Mouse (Mus musculus) small intestine, adult 2 months (tissue): ENCODE measurements around the gene Hist2h2bb. TPM values are rescaled to one million over a fixed set of nuclear protein-coding genes. Genes with fewer than 3 reads are reported as not detected.
"Not testable (repeated sequence)": the region's sequence is repeated elsewhere in the genome, so short reads cannot be mapped to it uniquely, and the experiment has no call there.

Source experiments
- H3K27ac ChIP-seq: fragments of 200-500 bp; 2 replicates; pipeline ENCODE4 v1.5.1; 2012; ENCODE audit warnings: low read depth, low read length, control low read depth, inconsistent platforms; ENCODE audit not compliant: insufficient read depth
- H3K27me3 ChIP-seq: fragments of 200-500 bp; 2 replicates; pipeline ENCODE4 v1.6.1; 2012; ENCODE audit warnings: mild to moderate bottlenecking, moderate library complexity, low read length, inconsistent platforms; ENCODE audit not compliant: control insufficient read depth, insufficient read depth
- H3K36me3 ChIP-seq: fragments of 200-500 bp; 2 replicates; pipeline ENCODE4 v1.6.1; 2012; ENCODE audit warnings: mild to moderate bottlenecking, low read length, control low read depth, inconsistent platforms; ENCODE audit not compliant: control insufficient read depth, insufficient read depth
- H3K4me1 ChIP-seq: fragments of 200-500 bp; 2 replicates; pipeline ENCODE4 v1.6.1; 2012; ENCODE audit warnings: low read length, inconsistent platforms, mixed read lengths; ENCODE audit not compliant: control insufficient read depth, insufficient read depth, insufficient read length
- H3K4me3 ChIP-seq: fragments of 200-500 bp; 2 replicates; pipeline ENCODE4 v1.5.1; 2012; ENCODE audit warnings: low read depth, mild to moderate bottlenecking, control low read depth, inconsistent platforms, low read length, moderate library complexity
- CTCF ChIP-seq: fragments of 200-500 bp; IDR thresholded peaks from 2 replicates; pipeline ENCODE4 v1.5.1; 2012; ENCODE audit warnings: low read depth, mild to moderate bottlenecking, control low read depth, inconsistent platforms, low read length, moderate library complexity, mixed read lengths; ENCODE audit not compliant: insufficient replicate concordance, insufficient read length; ENCODE audit errors: extremely low read depth
- POLR2A ChIP-seq: fragments of 200-500 bp; IDR thresholded peaks from 2 replicates; pipeline ENCODE4 v1.6.1; 2012; ENCODE audit warnings: low read depth, mild to moderate bottlenecking, control low read depth, inconsistent platforms, low read length, moderate library complexity
- WGBS: fragments of 180-500 bp; shearing (Covaris S2); methylation state at CpG from one replicate; pipeline ENCODE4 v1.1.7; 2018; 5-methylcytosine and 5-hydroxymethylcytosine counted together
- polyA plus RNA-seq: library from polyadenylated mRNA; depleted of rRNA; stranded (reverse); fragments of >200 nt; gene quantifications from 2 replicates; pipeline ENCODE4 v1.2.3, GENCODE M21; 2012

Gene Hist2h2bb
- polyA plus RNA-seq, 1 experiment, result 8.7 TPM

- peaks cover 6% of the 10 kb centered on the region; the same call in 1 of the 2 replicates for H3K4me1 ChIP-seq
- TF ChIP-seq POLR2A, result no peak
- H3K27me3 ChIP-seq, result no peaks in the 10 kb centered on the region
- H3K27ac ChIP-seq, result no peak overlapping the region
- WGBS, result 81% methylated on average over 8 of the region's 8 CpGs
- H3K36me3 ChIP-seq, result no peaks in the 10 kb centered on the region
- H3K4me3 ChIP-seq, result no peak overlapping the region
Observed at GRCm38 (mm10) chr3:96266132-96266710, 3.3 kb upstream of the Hist2h2bb start.

GRCm38 (mm10) chr3:96267541-96267940 is 2.0 kb upstream of the Hist2h2bb start:
- WGBS, result 65% methylated on average over 4 of the region's 4 CpGs
- peaks cover 2% of the 10 kb centered on the region; the same call in 1 of the 2 replicates for H3K4me1 ChIP-seq
- H3K36me3 ChIP-seq, result no peaks in the 10 kb centered on the region
- H3K4me3 ChIP-seq, result no peak overlapping the region
- no peaks in the 10 kb centered on the region for H3K27me3 ChIP-seq
- H3K27ac ChIP-seq, result no peak overlapping the region
- TF ChIP-seq CTCF (no peak), POLR2A (no peak)

- Histone ChIP-seq H3K4me1 (peaks cover 2% of the 10 kb centered on the region; the same call in 1 of the 2 replicates), H3K4me3 (peak within 1 kb of the TSS; percentile 68), H3K27ac (peak within 1 kb of the TSS; percentile 97), H3K36me3 (no peaks in the 10 kb centered on the region), H3K27me3 (no peaks in the 10 kb centered on the region)
- TF ChIP-seq CTCF (no peak), POLR2A (peak; percentile 94)
- 9% methylated on average over 30 of the region's 30 CpGs for WGBS
Observed at GRCm38 (mm10) chr3:96268051-96268775, 1.3 kb upstream of the Hist2h2bb start, which contains the start of gene Hist2h3b. Gene Hist2h3b (plus strand): TSS chr3:96268654.

DNA sequence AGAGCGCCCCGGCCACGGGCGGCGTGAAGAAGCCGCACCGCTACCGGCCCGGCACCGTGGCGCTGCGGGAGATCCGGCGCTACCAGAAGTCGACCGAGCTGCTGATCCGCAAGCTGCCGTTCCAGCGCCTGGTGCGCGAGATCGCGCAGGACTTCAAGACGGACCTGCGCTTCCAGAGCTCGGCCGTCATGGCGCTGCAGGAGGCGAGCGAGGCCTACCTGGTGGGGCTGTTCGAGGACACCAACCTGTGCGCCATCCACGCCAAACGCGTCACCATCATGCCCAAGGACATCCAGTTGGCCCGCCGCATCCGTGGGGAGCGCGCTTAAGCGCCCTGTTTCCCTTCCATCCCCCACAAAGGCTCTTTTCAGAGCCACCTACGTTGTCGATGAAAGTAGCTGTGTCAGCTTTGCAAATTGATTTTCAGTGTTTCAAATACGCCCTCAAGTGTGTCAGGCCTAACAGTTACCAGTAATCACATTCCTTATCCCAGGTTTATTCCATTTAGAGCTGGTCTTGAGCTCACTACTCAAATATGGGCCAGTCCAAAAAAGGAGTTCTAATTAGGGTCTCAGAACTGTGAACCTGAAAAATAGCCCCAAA is 675 bp upstream of the Hist2h2bb start:
- peak overlapping the region; percentile 97 for H3K27ac ChIP-seq
- H3K27me3 ChIP-seq, H3K36me3 ChIP-seq, H3K4me1 ChIP-seq: not testable (repeated sequence)
- H3K4me3 ChIP-seq, result peak overlapping the region; percentile 66
- under 1% methylated on average over 18 of the region's 44 CpGs for WGBS

DNA sequence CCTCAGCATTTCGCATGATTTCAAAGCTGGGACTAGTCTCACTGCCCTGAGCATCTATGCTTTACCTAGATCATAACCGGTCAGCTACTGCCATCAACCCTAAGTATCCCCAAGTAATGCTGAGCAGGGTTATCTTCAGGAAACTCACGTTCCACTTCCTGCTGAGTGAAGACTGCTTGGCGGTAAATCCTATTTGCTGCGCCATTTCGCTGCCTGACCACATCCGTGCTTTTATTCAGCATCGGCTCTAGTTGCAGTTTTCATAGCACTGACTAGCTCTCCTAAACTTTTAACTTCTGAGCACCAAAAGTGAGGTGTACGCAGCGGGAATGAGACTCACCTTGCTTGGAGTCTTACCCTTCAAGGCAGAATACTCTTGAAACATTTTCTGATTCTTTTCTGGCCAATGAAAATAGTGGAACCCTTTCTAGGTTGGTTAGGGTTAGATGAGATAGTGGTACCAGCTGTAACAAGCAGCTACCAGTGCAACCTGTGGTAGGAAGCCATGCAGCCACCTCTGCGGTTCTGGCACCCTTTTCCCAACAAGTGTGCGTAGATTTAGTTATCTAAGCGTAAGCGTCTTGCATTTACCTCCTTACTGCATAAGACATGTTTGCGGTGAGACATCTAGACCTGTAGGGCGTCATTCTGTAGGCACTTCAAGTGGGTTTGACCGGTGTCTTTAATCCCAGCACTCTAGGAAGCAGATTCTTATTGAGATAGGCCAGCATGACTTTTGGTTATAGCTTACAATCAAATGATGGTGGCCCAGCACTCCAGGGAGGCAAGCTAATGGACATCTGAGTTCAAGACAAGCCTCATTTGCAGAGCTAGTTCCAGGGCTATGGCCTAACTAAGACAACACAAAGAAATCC is 4.3 kb downstream of the Hist2h2bb start:
- H3K27ac ChIP-seq, result 0 out of 2 replicates have a peak overlapping the region, but pooled peaks have one; percentile 15

GRCm38 (mm10) chr3:96277428-96277799 is 7.9 kb downstream of the Hist2h2bb start:
- 25% methylated on average over 8 of the region's 8 CpGs for WGBS
- Histone ChIP-seq H3K4me3 (peak overlapping the region; percentile 72), H3K4me1 (peaks cover 3% of the 10 kb centered on the region; the same call in 1 of the 2 replicates), H3K27ac (no peak overlapping the region), H3K36me3 (no peaks in the 10 kb centered on the region), H3K27me3 (0 out of 2 replicates have a peak, but pooled peaks cover 2% of the 10 kb centered on the region)
- TF ChIP-seq CTCF (no peak), POLR2A (no peak)

More for the DNA sequence above, 4.3 kb downstream of the Hist2h2bb start:
- peaks cover 3% of the 10 kb centered on the region; the same call in 1 of the 2 replicates for H3K4me1 ChIP-seq
- no peak for TF ChIP-seq POLR2A
- no peak for TF ChIP-seq CTCF
- H3K27me3 ChIP-seq, result 0 out of 2 replicates have a peak, but pooled peaks cover 2% of the 10 kb centered on the region
- H3K36me3 ChIP-seq, result no peaks in the 10 kb centered on the region
- WGBS, result 88% methylated on average over 17 of the region's 17 CpGs
- H3K4me3 ChIP-seq, result no peak overlapping the region
